16 mouse cellular contexts compared by ENCODE assay signal in genomic region chr9:13466816-13467215, GRCm38 (mm10). TPM values are rescaled to one million over a fixed set of nuclear protein-coding genes. Genes with fewer than 3 reads are reported as not detected.
DNase-seq lines count a peak whose midpoint lies in the region; ATAC-seq and TF ChIP-seq lines count a peak whose summit lies in the region.
"Had no signal": no experiment of that assay in that cellular context is flagged by ENCODE, and none has a peak within 500 bp of the region (broad histone marks: within the 10 kb centered on the region; RNA-seq: fewer than 3 reads in every experiment).

No protein-coding gene starts in this region.

- no peaks in the 10 kb centered on the region for H3K9me3 ChIP-seq in liver, embryonic 12.5 days (replicated peaks)
- H3K9me3 ChIP-seq: limb, embryonic 10.5 days; stomach, embryonic 15.5 days had no signal

- H3K4me3 ChIP-seq in liver, adult 2 months (ENCODE audit: insufficient read depth, low read depth, low read length) = no peak overlapping the region
- no peak overlapping the region for H3K4me3 ChIP-seq in liver, embryonic 12.5 days
- H3K4me3 ChIP-seq: limb, embryonic 10.5 days; myocyte; stomach, embryonic 15.5 days had no signal

- no peak for TF ChIP-seq CTCF in liver, adult 2 months (IDR thresholded peaks at IDR 0.05; ENCODE audit: low read depth, low read length)

- no peak for TF ChIP-seq POLR2A in liver, adult 2 months (IDR thresholded peaks at IDR 0.05; ENCODE audit: extremely low read depth, insufficient read depth, low read length)

- H3K36me3 ChIP-seq in liver, adult 2 months (ENCODE audit: control insufficient read depth, insufficient read depth, low read length) = no peaks in the 10 kb centered on the region
- no peaks in the 10 kb centered on the region for H3K36me3 ChIP-seq in liver, embryonic 12.5 days
- H3K36me3 ChIP-seq: limb, embryonic 10.5 days; stomach, embryonic 15.5 days had no signal

- intact Hi-C loops in heart, postnatal 36 days (cut with DNase I) = no loop called here

- ATAC-seq in liver, embryonic 12.5 days = no peak

- H3K27ac ChIP-seq in liver, adult 2 months (replicated peaks; ENCODE audit: insufficient read depth, low read depth, low read length) = peak overlapping the region; percentile 66
- no peak overlapping the region for H3K27ac ChIP-seq in liver, embryonic 12.5 days
- H3K27ac ChIP-seq: limb, embryonic 10.5 days; stomach, embryonic 15.5 days had no signal

- DNase-seq in heart, adult 11 months = peak; percentile 86
- DNase-seq in heart, postnatal 36 days = no peak
- no peak for DNase-seq in liver, adult 2 months (ENCODE audit: extremely low read depth, low read depth, low spot score)
- DNase-seq in liver = no peak
- DNase-seq in thymus, postnatal 14 days = peak; percentile 40
- DNase-seq in cerebellum, adult 8-10 months = no peak
- no peak for DNase-seq in T-cell, adult 2 months (ENCODE audit: low spot score)
- DNase-seq: adrenal gland, postnatal 10 days had no signal

- no peaks in the 10 kb centered on the region for H3K79me2 ChIP-seq in liver, adult 2 months (ENCODE audit: control insufficient read depth, insufficient read depth, low read length)

- H3K4me1 ChIP-seq in liver, adult 2 months (ENCODE audit: control insufficient read depth, insufficient read depth, low read length) = peaks cover 16% of the 10 kb centered on the region
- H3K4me1 ChIP-seq in liver, embryonic 12.5 days = 0 out of 2 replicates have a peak, but pooled peaks cover 16% of the 10 kb centered on the region

- no peak overlapping the region for H3K9ac ChIP-seq in liver, adult 2 months (ENCODE audit: low read depth, low read length)
- no peak overlapping the region for H3K9ac ChIP-seq in liver, embryonic 12.5 days
- H3K9ac ChIP-seq: stomach, embryonic 15.5 days had no signal

- peak overlapping the region; percentile 23; the same call in 1 of the 2 replicates for H3K4me2 ChIP-seq in liver, embryonic 12.5 days
- H3K4me2 ChIP-seq: stomach, embryonic 15.5 days had no signal

- H3K27me3 ChIP-seq in liver, adult 2 months (ENCODE audit: control insufficient read depth, insufficient read depth, low read length) = no peaks in the 10 kb centered on the region
- no peaks in the 10 kb centered on the region for H3K27me3 ChIP-seq in liver, embryonic 12.5 days (replicated peaks)
- H3K27me3 ChIP-seq: stomach, embryonic 15.5 days had no signal

- 70% methylated on average over 10 of the region's 10 CpGs for WGBS in liver, adult 2 months
- 37% methylated on average over 10 of the region's 10 CpGs for WGBS in liver, embryonic 12.5 days (ENCODE audit: insufficient replicate concordance)

RNA-seq across cellular contexts. Expression of gene Gm17571, which starts 20.3 kb away (rescaled TPM):
- not detected for total RNA-seq in heart, postnatal 36 days (2021)
- not detected in 2 replicates for total RNA-seq in liver, adult 2 months (2014; rRNA removed)
- not detected in 2 replicates for polyA plus RNA-seq in liver, adult 2 months (2012; rRNA removed)
- not detected in 2 replicates for polyA plus RNA-seq in liver, embryonic 12.5 days (2016; fragmentation: Nextera tagmentation; extraction: Ambion mirVana)
- total RNA-seq: adrenal gland, postnatal 10 days; gastrocnemius, postnatal 4 days; layer of hippocampus, adult 8-10 months had no signal
- polyA plus RNA-seq: C2C12; intestine, embryonic 14.5 days; limb, embryonic 10.5 days; myocyte; stomach, embryonic 15.5 days had no signal

Comparison
In these comparisons a context has a peak if more than half of its experiments do, and no peak if none do; other contexts are left out.
1. DNase-seq: peak in heart, adult 11 months (single experiment) and thymus, postnatal 14 days (single experiment); none in heart, postnatal 36 days (0 of 2), liver, adult 2 months (single experiment), liver (single experiment), cerebellum, adult 8-10 months (single experiment) and T-cell, adult 2 months (single experiment).